Mouse (Mus musculus): Measurements from ENCODE around the gene Casq1.
A peak's percentile ranks its signal among the peaks of the same experiment; 100 is the strongest.

The Casq1 gene

GRCm38 (mm10) chr1:172206141-172206917 is 13.3 kb downstream of the Casq1 start, which contains the start of gene Pea15a:
Gene Pea15a (minus strand): TSS chr1:172206804.
- peak; percentile 66 to 72 for DNase-seq (ENCODE audit: low spot score in 2 of 2)

GRCm38 (mm10) chr1:172205741-172206087 is 14.0 kb downstream of the Casq1 start:
- no peak for DNase-seq (ENCODE audit: low spot score in 2 of 2)

GRCm38 (mm10) chr1:172204814-172205740 is 14.6 kb downstream of the Casq1 start:
- DNase-seq (ENCODE audit: low spot score in 2 of 2) = no peak

- DNase-seq (ENCODE audit: low spot score in 2 of 2) = no peak
Observed at GRCm38 (mm10) chr1:172204033-172204813, 15.4 kb downstream of the Casq1 start.

GRCm38 (mm10) chr1:172203566-172203965 is 16.1 kb downstream of the Casq1 start:
- no peak for DNase-seq (ENCODE audit: low spot score in 2 of 2)

GRCm38 (mm10) chr1:172202894-172203522 is 16.7 kb downstream of the Casq1 start:
- no peak for DNase-seq (ENCODE audit: low spot score in 2 of 2)

- DNase-seq (ENCODE audit: low spot score in 2 of 2) = no peak
Observed at GRCm38 (mm10) chr1:172201967-172202880, 17.4 kb downstream of the Casq1 start.

- no peak for DNase-seq (ENCODE audit: low spot score in 2 of 2)
Observed at GRCm38 (mm10) chr1:172200871-172201447, 18.7 kb downstream of the Casq1 start.

GRCm38 (mm10) chr1:172200161-172200560 is 19.5 kb downstream of the Casq1 start:
- DNase-seq (ENCODE audit: low spot score in 2 of 2) = no peak

- no peak for DNase-seq (ENCODE audit: low spot score in 2 of 2)
Observed at GRCm38 (mm10) chr1:172198996-172199395, 20.7 kb downstream of the Casq1 start.

GRCm38 (mm10) chr1:172198316-172198715 is 21.4 kb downstream of the Casq1 start:
- no peak for DNase-seq (ENCODE audit: low spot score in 2 of 2)

- DNase-seq (ENCODE audit: low spot score in 2 of 2) = no peak
Observed at GRCm38 (mm10) chr1:172197851-172198250, 21.8 kb downstream of the Casq1 start.

GRCm38 (mm10) chr1:172197146-172197545 is 22.5 kb downstream of the Casq1 start:
- no peak for DNase-seq (ENCODE audit: low spot score in 2 of 2)

- no peak for DNase-seq (ENCODE audit: low spot score in 2 of 2)
Observed at GRCm38 (mm10) chr1:172194435-172194834, 25.2 kb downstream of the Casq1 start.

GRCm38 (mm10) chr1:172192217-172192616 is 27.5 kb downstream of the Casq1 start:
- no peak for DNase-seq (ENCODE audit: low spot score in 2 of 2)

GRCm38 (mm10) chr1:172191578-172191977 is 28.1 kb downstream of the Casq1 start:
- no peak for DNase-seq (ENCODE audit: low spot score in 2 of 2)

GRCm38 (mm10) chr1:172188891-172189290 is 30.8 kb downstream of the Casq1 start:
- DNase-seq (ENCODE audit: low spot score in 2 of 2) = no peak

GRCm38 (mm10) chr1:172186401-172187289 is 33.0 kb downstream of the Casq1 start:
- DNase-seq (ENCODE audit: low spot score in 2 of 2) = no peak

GRCm38 (mm10) chr1:172183915-172184314 is 35.8 kb downstream of the Casq1 start:
- DNase-seq (ENCODE audit: low spot score in 2 of 2) = no peak

Data from spleen, postnatal 36 days (tissue).